11 mouse cellular contexts compared by ENCODE assay signal in the genomic region with DNA sequence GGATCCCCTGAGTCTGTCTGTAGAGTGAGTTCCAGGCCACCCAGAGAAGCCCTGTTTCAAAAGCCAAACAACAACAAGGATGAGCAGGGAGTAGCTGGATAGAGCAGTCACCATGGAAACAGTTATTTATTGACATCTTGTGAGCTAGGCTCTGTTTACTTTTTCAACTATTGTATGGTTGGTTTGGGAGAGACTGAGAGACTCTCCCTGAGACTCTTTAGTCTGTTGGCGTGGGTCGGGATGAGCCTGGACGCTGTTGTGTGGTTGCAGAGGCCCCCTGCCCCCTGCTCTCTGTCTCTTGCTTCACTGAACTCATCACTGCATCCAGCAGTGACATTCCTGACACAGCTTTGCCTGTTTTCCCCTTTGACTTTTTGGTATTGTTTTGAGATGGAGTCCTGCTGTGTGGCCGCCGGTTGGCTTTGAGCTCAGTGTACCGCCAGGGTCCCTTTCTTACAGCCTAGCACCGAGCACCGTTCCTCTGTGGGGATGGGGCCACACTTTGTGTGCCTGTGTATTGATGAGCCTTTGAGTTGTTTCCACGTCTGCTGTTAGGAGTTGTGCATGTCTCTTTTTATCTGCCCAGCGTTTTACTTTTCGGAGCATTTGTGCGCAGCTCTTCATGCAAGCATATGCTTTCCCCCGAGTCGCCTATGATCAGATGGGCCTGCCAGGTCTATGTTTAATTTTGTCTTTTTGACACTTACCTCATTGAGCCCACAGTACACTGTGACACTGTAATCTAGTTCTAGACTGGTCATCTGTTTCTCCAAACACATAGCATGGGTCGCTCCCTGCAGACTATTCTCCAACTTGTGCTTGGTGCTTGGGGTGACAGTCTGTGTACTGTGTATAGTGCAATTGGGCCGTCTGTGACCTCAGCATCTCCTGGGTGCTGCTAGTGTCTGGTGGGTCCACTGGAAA. TPM values are rescaled to one million over a fixed set of nuclear protein-coding genes. Genes with fewer than 3 reads are reported as not detected.
DNase-seq lines count a peak whose midpoint lies in the region; ATAC-seq lines count a peak whose summit lies in the region.
"Had no signal": no experiment of that assay in that cellular context is flagged by ENCODE, and none has a peak within 500 bp of the region (broad histone marks: within the 10 kb centered on the region; RNA-seq: fewer than 3 reads in every experiment).

No protein-coding gene starts in this region.

- H3K4me2 ChIP-seq in heart, embryonic 11.5 days, result no peak overlapping the region

- no peaks in the 10 kb centered on the region for H3K36me3 ChIP-seq in heart, embryonic 11.5 days (ENCODE audit: control insufficient read depth, insufficient read depth, low read length)
- peaks cover 50% of the 10 kb centered on the region for H3K36me3 ChIP-seq in embryonic facial prominence, embryonic 10.5 days (replicated peaks)
- peaks cover 45% of the 10 kb centered on the region for H3K36me3 ChIP-seq in midbrain, embryonic 10.5 days

- WGBS in heart, embryonic 11.5 days (ENCODE audit: insufficient replicate concordance), result 63% methylated on average over 16 of the region's 16 CpGs
- WGBS in embryonic facial prominence, embryonic 10.5 days, result 45% methylated on average over 16 of the region's 16 CpGs
- WGBS in midbrain, embryonic 10.5 days, result 25% methylated on average over 16 of the region's 16 CpGs

- no peak overlapping the region for H3K27ac ChIP-seq in heart, embryonic 11.5 days (ENCODE audit: low read depth, low read length)
- H3K27ac ChIP-seq in embryonic facial prominence, embryonic 10.5 days (replicated peaks), result peak overlapping the region; percentile 30; the same call in 1 of the 2 replicates
- H3K27ac ChIP-seq in midbrain, embryonic 10.5 days (replicated peaks), result peak overlapping the region; percentile 81

- H3K9ac ChIP-seq in heart, embryonic 11.5 days (ENCODE audit: low read depth, low read length), result no peak overlapping the region

- peak; percentile 86 for DNase-seq in heart, adult 11 months
- DNase-seq in ES-CJ7 (ENCODE audit: low read depth, low spot score), result peak; percentile 61
- peak; percentile 30 for DNase-seq in embryonic facial prominence, embryonic 10.5 days (ENCODE audit: low spot score)
- peak; percentile 76 for DNase-seq in midbrain, embryonic 10.5 days (ENCODE audit: low spot score)
- DNase-seq in urinary bladder, postnatal 4 days (ENCODE audit: low spot score in 2 of 2), result no peak
- no peak for DNase-seq in thymus, postnatal 25 days
- DNase-seq: gastrocnemius, postnatal 25 days; liver had no signal

- ATAC-seq in heart, embryonic 11.5 days (replicated peaks; ENCODE audit: insufficient number of reproducible peaks, low FRiP score, low TSS enrichment), result no peak
- no peak for ATAC-seq in megakaryocyte-erythroid progenitor cell, adult 5-6 weeks (replicated peaks; ENCODE audit: low FRiP score, low TSS enrichment, poor library complexity, severe bottlenecking)
- ATAC-seq: CD4-positive, CD25-positive, alpha-beta regulatory T cell, adult 4 months had no signal

- H3K4me3 ChIP-seq in heart, embryonic 11.5 days (ENCODE audit: low read depth, low read length), result no peak overlapping the region
- H3K4me3 ChIP-seq in embryonic facial prominence, embryonic 10.5 days, result peak overlapping the region; percentile 21; the same call in 1 of the 2 replicates
- peak overlapping the region; percentile 42 for H3K4me3 ChIP-seq in midbrain, embryonic 10.5 days

- H3K4me1 ChIP-seq in heart, embryonic 11.5 days (ENCODE audit: control insufficient read depth, insufficient read depth, low read length), result peaks cover 29% of the 10 kb centered on the region
- peaks cover 42% of the 10 kb centered on the region for H3K4me1 ChIP-seq in embryonic facial prominence, embryonic 10.5 days
- peaks cover 78% of the 10 kb centered on the region for H3K4me1 ChIP-seq in midbrain, embryonic 10.5 days

- H3K9me3 ChIP-seq in heart, embryonic 11.5 days (replicated peaks; ENCODE audit: control insufficient read depth, low read length), result no peaks in the 10 kb centered on the region
- no peaks in the 10 kb centered on the region for H3K9me3 ChIP-seq in embryonic facial prominence, embryonic 10.5 days
- no peaks in the 10 kb centered on the region for H3K9me3 ChIP-seq in midbrain, embryonic 10.5 days (replicated peaks)

- H3K27me3 ChIP-seq in heart, embryonic 11.5 days (ENCODE audit: control insufficient read depth, insufficient read depth, low read length), result no peaks in the 10 kb centered on the region
- H3K27me3 ChIP-seq in embryonic facial prominence, embryonic 10.5 days (replicated peaks; ENCODE audit: low read depth, poor library complexity, severe bottlenecking), result no peaks in the 10 kb centered on the region
- no peaks in the 10 kb centered on the region for H3K27me3 ChIP-seq in midbrain, embryonic 10.5 days (ENCODE audit: low read depth, poor library complexity, severe bottlenecking)

RNA-seq across cellular contexts. Expression of gene Klc1, which starts 7.9 kb away (rescaled TPM):
- 94.9 and 101 TPM in 2 replicates for polyA plus RNA-seq in heart, embryonic 11.5 days (2014; fragmentation: Nextera tagmentation; extraction: Ambion mirVana)
- polyA plus RNA-seq in embryonic facial prominence, embryonic 10.5 days (2016; fragmentation: Nextera tagmentation; extraction: Ambion mirVana), result 130 and 131 TPM in 2 replicates
- 189 and 265 TPM in 2 replicates for polyA plus RNA-seq in midbrain, embryonic 10.5 days (2016; fragmentation: Nextera tagmentation; extraction: Ambion mirVana)
- 35.3 and 58.3 TPM in 2 replicates for total RNA-seq in megakaryocyte-erythroid progenitor cell, adult 5-6 weeks (2014; fragmentation: Nextera tagmentation)
- 28.3 and 36.1 TPM in 2 replicates for total RNA-seq in megakaryocyte-erythroid progenitor cell, adult 5-6 weeks (2017)

RNA-seq across cellular contexts. Expression of gene Xrcc3, which starts 47.1 kb away (rescaled TPM):
- 7.9 and 8.8 TPM in 2 replicates for polyA plus RNA-seq in heart, embryonic 11.5 days (2014; fragmentation: Nextera tagmentation; extraction: Ambion mirVana)
- 21.7 and 22.2 TPM in 2 replicates for polyA plus RNA-seq in embryonic facial prominence, embryonic 10.5 days (2016; fragmentation: Nextera tagmentation; extraction: Ambion mirVana)
- 16.7 and 18.2 TPM in 2 replicates for polyA plus RNA-seq in midbrain, embryonic 10.5 days (2016; fragmentation: Nextera tagmentation; extraction: Ambion mirVana)
- 32.1 and 34.7 TPM in 2 replicates for total RNA-seq in megakaryocyte-erythroid progenitor cell, adult 5-6 weeks (2014; fragmentation: Nextera tagmentation)
- 6.7 and 11.2 TPM in 2 replicates for total RNA-seq in megakaryocyte-erythroid progenitor cell, adult 5-6 weeks (2017)

RNA-seq across cellular contexts. Expression of gene Zfyve21, which starts 47.4 kb away (rescaled TPM):
- polyA plus RNA-seq in heart, embryonic 11.5 days (2014; fragmentation: Nextera tagmentation; extraction: Ambion mirVana), result 83.3 and 93.7 TPM in 2 replicates
- 75.0 TPM in 2 replicates for polyA plus RNA-seq in embryonic facial prominence, embryonic 10.5 days (2016; fragmentation: Nextera tagmentation; extraction: Ambion mirVana)
- polyA plus RNA-seq in midbrain, embryonic 10.5 days (2016; fragmentation: Nextera tagmentation; extraction: Ambion mirVana), result 75.3 and 79.2 TPM in 2 replicates
- total RNA-seq in megakaryocyte-erythroid progenitor cell, adult 5-6 weeks (2014; fragmentation: Nextera tagmentation), result 7.3 and 20.4 TPM in 2 replicates
- total RNA-seq in megakaryocyte-erythroid progenitor cell, adult 5-6 weeks (2017), result 5.4 and 9.6 TPM in 2 replicates

RNA-seq across cellular contexts. Expression of gene Apopt1, which starts 53.5 kb away (rescaled TPM):
- polyA plus RNA-seq in heart, embryonic 11.5 days (2014; fragmentation: Nextera tagmentation; extraction: Ambion mirVana), result 50.0 and 51.3 TPM in 2 replicates
- polyA plus RNA-seq in embryonic facial prominence, embryonic 10.5 days (2016; fragmentation: Nextera tagmentation; extraction: Ambion mirVana), result 56.2 and 56.4 TPM in 2 replicates
- 59.8 and 59.9 TPM in 2 replicates for polyA plus RNA-seq in midbrain, embryonic 10.5 days (2016; fragmentation: Nextera tagmentation; extraction: Ambion mirVana)
- 62.7 and 67.7 TPM in 2 replicates for total RNA-seq in megakaryocyte-erythroid progenitor cell, adult 5-6 weeks (2014; fragmentation: Nextera tagmentation)
- total RNA-seq in megakaryocyte-erythroid progenitor cell, adult 5-6 weeks (2017), result 55.5 and 56.4 TPM in 2 replicates

RNA-seq across cellular contexts. Expression of gene Bag5, which starts 53.5 kb away (rescaled TPM):
- 41.8 and 42.8 TPM in 2 replicates for polyA plus RNA-seq in heart, embryonic 11.5 days (2014; fragmentation: Nextera tagmentation; extraction: Ambion mirVana)
- 50.2 and 58.0 TPM in 2 replicates for polyA plus RNA-seq in embryonic facial prominence, embryonic 10.5 days (2016; fragmentation: Nextera tagmentation; extraction: Ambion mirVana)
- polyA plus RNA-seq in midbrain, embryonic 10.5 days (2016; fragmentation: Nextera tagmentation; extraction: Ambion mirVana), result 57.2 and 62.0 TPM in 2 replicates
- total RNA-seq in megakaryocyte-erythroid progenitor cell, adult 5-6 weeks (2014; fragmentation: Nextera tagmentation), result 27.7 and 28.9 TPM in 2 replicates
- 33.0 and 52.3 TPM in 2 replicates for total RNA-seq in megakaryocyte-erythroid progenitor cell, adult 5-6 weeks (2017)

Comparison
In these comparisons a context has a peak if more than half of its experiments do, and no peak if none do; other contexts are left out.
1. DNase-seq: peak in heart, adult 11 months (single experiment), ES-CJ7 (single experiment), embryonic facial prominence, embryonic 10.5 days (single experiment) and midbrain, embryonic 10.5 days (single experiment); none in urinary bladder, postnatal 4 days (0 of 2) and thymus, postnatal 25 days (single experiment).